Mouse (Mus musculus): ENCODE results near the gene Klf13. TPM values are rescaled to one million over a fixed set of nuclear protein-coding genes. Genes with fewer than 3 reads are reported as not detected.

Gene Klf13
- 31.3 and 33.4 TPM in 2 replicates for polyA plus RNA-seq (2015; fragmentation: Nextera tagmentation; extraction: Ambion mirVana)

DNA sequence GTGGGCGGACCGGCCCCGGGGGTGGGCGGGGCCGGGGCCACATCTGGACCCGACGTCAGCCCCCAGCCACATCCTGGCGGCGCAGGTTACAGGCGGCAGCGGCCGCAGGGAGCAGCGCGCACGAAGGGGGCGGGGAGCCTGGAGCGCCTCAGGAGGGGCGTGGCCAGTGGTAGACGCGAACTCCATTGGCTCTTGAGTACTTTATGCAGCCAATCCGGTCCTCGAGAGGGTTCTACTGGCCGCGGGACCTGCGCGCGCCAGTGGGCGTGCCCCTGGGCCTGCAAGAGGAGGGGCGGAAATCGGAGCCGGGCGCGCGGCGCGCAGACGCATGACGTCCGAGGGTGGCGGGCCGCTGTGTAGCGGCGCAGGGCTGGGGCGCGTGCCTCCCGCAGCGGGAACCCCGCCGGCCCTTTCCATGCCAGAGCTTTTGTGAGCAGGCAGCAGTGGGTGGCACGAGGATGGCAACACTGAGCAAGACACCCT is at the start of gene Klf13:
Klf13 (minus strand) TSS at position 2 of the 483 bp plus-strand sequence.
- Histone ChIP-seq H3K4me3 (peak within 1 kb of the TSS; percentile 83), H3K9ac (peak within 1 kb of the TSS; percentile 87), H3K9me3 (no peaks in the 10 kb centered on the region), H3K27me3 (no peaks in the 10 kb centered on the region), H3K4me1 (peaks cover 36% of the 10 kb centered on the region), H3K4me2 (peak within 1 kb of the TSS; percentile 90), H3K27ac (peak within 1 kb of the TSS; percentile 98), H3K36me3 (no peaks in the 10 kb centered on the region)
- ATAC-seq (ENCODE audit: insufficient number of reproducible peaks, low FRiP score, low TSS enrichment, low read depth): peak; percentile 94
- WGBS: under 1% methylated on average over 48 of the region's 50 CpGs

DNA sequence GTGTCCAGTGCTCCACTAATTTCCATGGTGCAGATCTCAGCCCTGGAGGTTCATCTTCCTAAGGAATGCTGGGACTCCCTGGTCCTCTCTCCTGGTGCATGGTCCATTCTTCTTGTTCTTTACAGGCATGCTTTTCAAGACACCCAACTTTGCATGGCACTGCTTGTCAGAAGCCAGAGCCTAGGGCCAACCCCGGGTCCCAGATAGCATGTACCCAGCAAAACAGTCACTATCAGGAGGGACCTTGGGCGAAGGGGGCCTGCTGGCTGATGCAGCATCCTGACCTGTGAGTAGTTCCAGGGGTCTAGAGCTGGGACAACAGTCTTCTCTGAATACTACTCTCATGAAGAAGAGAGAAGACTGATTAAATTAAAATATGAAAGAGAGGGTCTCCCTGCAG is 49.7 kb upstream of the Klf13 start:
- no peak for ATAC-seq (ENCODE audit: insufficient number of reproducible peaks, low FRiP score, low TSS enrichment, low read depth)
- Histone ChIP-seq H3K27me3 (no peaks in the 10 kb centered on the region), H3K36me3 (no peaks in the 10 kb centered on the region), H3K9me3 (no peaks in the 10 kb centered on the region), H3K4me2 (no peak overlapping the region), H3K9ac (no peak overlapping the region), H3K4me3 (no peak overlapping the region), H3K4me1 (peaks cover 16% of the 10 kb centered on the region), H3K27ac (no peak overlapping the region)
- WGBS: 85% methylated on average over 2 of the region's 2 CpGs

DNA sequence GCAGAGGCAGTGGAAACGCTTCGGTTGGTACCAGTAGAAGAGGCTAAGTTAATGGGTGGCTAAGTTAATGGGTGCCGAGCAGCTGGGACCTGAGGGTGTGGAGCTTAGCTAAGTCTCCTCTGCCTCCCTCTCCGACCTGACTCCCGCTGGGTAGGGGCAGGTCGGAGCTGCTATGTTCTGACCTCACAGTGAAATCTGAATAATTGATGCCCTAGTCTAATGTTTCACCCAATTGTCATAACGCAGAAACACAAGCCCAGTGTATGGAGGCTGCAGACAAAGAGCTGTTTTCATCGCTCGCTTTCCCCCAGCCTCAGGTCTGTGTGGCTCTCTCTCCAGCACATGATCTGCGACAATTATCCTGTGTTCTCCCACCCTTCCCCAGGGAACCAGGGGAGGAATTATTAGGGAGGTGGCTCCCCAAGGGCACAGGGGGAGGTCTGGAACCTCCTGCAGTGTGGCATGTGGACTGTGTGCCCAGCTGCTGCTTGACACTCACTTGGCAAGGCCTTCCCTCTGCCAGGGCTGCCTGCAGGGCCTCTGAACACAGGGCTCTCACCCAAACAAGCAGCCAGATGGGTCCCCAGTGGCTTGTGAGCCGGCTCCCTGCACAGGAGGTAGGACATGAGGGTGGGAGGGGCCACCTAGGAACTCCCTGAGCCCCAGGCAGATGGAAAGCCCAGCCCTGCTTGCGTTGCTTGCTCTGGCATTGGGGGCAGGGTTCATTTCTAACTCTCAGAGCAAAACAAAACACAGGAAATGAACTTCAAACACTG is 47.9 kb upstream of the Klf13 start:
- WGBS: 32% methylated on average over 12 of the region's 12 CpGs
- no peak overlapping the region for H3K9ac ChIP-seq

DNA sequence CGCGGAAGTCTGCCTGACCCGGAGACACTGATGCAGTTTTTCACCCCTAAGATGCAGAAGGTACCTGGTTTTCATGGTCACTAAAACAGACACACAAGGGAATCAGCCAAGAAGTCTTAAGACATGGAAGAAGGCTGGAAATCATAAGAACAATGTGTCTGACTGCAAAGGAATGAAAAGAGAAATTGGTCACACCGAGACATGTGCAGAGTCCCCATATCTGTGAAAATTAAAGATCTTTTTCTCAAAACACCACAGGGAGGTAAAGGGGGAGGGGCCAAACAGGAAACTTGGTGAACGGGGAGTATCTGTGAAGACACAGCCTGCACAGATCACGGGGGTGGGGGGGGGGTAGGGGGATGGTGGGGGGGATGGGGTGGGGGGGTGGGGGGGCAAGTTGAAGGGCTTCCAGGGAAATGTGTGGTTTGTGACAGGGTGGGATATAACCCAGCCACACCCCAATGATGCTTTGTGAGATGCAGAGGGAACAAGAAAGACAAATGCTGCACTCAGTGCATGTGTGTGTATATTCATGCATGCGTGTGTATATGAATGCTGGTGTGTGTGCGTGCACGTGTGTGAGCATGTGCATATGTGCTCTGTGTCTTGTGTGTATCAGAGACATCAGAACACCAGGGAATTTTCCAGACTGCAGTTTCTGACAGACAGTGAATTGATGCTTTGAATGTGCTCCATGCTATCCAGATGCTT is 47.1 kb upstream of the Klf13 start:
- H3K4me1 ChIP-seq: peaks cover 16% of the 10 kb centered on the region
- H3K9me3 ChIP-seq: no peaks in the 10 kb centered on the region
- no peaks in the 10 kb centered on the region for H3K36me3 ChIP-seq
- H3K27me3 ChIP-seq: no peaks in the 10 kb centered on the region
- WGBS: 68% methylated on average over 9 of the region's 9 CpGs
- no peak overlapping the region for H3K4me3 ChIP-seq
- H3K9ac ChIP-seq: no peak overlapping the region
- ATAC-seq (ENCODE audit: insufficient number of reproducible peaks, low FRiP score, low TSS enrichment, low read depth): no peak
- no peak overlapping the region for H3K4me2 ChIP-seq
- 0 out of 2 replicates have a peak overlapping the region, but pooled peaks have one; percentile 47 for H3K27ac ChIP-seq

More for the DNA sequence above, 47.9 kb upstream of the Klf13 start:
- Histone ChIP-seq H3K4me2 (0 out of 2 replicates have a peak overlapping the region, but pooled peaks have one; percentile 6), H3K9me3 (no peaks in the 10 kb centered on the region), H3K27me3 (no peaks in the 10 kb centered on the region), H3K4me1 (peaks cover 16% of the 10 kb centered on the region), H3K36me3 (no peaks in the 10 kb centered on the region), H3K27ac (peak overlapping the region; percentile 47; the same call in 1 of the 2 replicates), H3K4me3 (no peak overlapping the region)
- peak; percentile 66; the same call in 1 of the 2 replicates for ATAC-seq (ENCODE audit: insufficient number of reproducible peaks, low FRiP score, low TSS enrichment, low read depth)

DNA sequence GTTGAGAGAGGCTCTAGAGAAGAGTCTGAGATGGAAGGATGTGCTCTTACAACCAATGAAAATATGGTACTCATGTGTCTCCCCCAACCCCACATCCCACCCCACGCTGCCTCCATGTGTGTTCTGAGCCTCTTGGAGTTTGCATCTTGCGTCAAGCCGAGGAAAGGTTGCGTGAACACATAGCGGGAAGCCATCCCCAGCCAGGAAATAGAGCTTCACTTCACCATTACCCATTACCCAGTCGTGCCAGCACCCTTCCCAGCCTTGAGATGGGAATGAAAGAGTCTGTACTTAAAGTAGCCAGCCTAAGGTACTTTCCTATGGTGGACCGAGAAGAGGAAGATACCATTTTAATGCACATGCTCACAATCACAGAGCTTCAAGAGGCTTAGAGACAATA is 46.6 kb upstream of the Klf13 start:
- Histone ChIP-seq H3K4me3 (no peak overlapping the region), H3K4me2 (no peak overlapping the region)
- no peak for ATAC-seq (ENCODE audit: insufficient number of reproducible peaks, low FRiP score, low TSS enrichment, low read depth)

DNA sequence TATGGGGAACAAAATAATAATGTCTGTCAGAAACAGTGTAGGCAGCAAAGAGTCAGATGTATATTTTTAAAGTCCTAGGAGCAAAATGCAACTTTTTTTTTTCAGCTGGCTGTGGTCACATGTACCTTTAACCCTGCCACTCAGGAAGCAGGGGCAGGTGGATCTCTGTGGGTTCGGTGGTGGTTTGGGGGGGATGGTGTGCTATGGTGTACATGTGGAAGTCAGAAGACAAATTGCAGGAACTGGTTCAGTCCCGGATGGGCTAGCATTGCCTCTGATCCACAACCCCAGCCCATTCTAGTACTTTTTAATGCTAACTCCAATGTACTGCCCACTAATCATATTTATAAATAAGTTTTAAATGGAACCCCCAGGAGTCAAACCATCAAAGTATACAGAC is 45.6 kb upstream of the Klf13 start:
- no peak overlapping the region for H3K27ac ChIP-seq
- no peaks in the 10 kb centered on the region for H3K9me3 ChIP-seq
- H3K9ac ChIP-seq: no peak overlapping the region
- no peak overlapping the region for H3K4me3 ChIP-seq
- ATAC-seq (ENCODE audit: insufficient number of reproducible peaks, low FRiP score, low TSS enrichment, low read depth): no peak
- no peaks in the 10 kb centered on the region for H3K36me3 ChIP-seq
- 75% methylated on average over 2 of the region's 2 CpGs for WGBS
- peaks cover 16% of the 10 kb centered on the region for H3K4me1 ChIP-seq
- no peaks in the 10 kb centered on the region for H3K27me3 ChIP-seq
- H3K4me2 ChIP-seq: no peak overlapping the region

More for the DNA sequence above, 46.6 kb upstream of the Klf13 start:
- H3K27ac ChIP-seq: no peak overlapping the region
- no peaks in the 10 kb centered on the region for H3K27me3 ChIP-seq
- H3K36me3 ChIP-seq: no peaks in the 10 kb centered on the region
- 83% methylated on average over 7 of the region's 7 CpGs for WGBS
- no peak overlapping the region for H3K9ac ChIP-seq
- H3K9me3 ChIP-seq: no peaks in the 10 kb centered on the region
- peaks cover 16% of the 10 kb centered on the region for H3K4me1 ChIP-seq

DNA sequence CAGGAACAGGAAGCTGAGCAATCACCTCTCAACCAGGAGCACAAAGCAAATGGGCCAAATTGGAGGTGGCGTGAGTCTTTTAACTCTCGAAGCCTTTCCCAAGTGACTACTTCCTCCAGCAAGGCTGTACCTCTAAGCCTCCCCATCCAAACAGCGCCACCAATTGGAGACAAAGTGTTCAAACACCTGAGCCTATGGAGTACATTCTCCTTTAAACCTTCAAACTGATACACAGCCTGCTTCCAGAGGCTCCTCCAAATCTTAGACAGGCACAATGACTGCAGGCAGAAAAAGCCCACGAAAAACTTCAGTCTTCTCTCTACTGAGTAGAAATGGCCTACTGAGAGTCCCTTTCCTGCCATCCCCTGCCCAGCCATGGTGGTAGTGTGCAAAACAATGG is 38.9 kb upstream of the Klf13 start:
- Histone ChIP-seq H3K36me3 (no peaks in the 10 kb centered on the region), H3K4me1 (no peaks in the 10 kb centered on the region), H3K27me3 (no peaks in the 10 kb centered on the region), H3K4me3 (no peak overlapping the region), H3K9ac (no peak overlapping the region), H3K9me3 (no peaks in the 10 kb centered on the region), H3K4me2 (no peak overlapping the region), H3K27ac (no peak overlapping the region)
- WGBS: 86% methylated on average over 4 of the region's 4 CpGs
- no peak for ATAC-seq (ENCODE audit: insufficient number of reproducible peaks, low FRiP score, low TSS enrichment, low read depth)

DNA sequence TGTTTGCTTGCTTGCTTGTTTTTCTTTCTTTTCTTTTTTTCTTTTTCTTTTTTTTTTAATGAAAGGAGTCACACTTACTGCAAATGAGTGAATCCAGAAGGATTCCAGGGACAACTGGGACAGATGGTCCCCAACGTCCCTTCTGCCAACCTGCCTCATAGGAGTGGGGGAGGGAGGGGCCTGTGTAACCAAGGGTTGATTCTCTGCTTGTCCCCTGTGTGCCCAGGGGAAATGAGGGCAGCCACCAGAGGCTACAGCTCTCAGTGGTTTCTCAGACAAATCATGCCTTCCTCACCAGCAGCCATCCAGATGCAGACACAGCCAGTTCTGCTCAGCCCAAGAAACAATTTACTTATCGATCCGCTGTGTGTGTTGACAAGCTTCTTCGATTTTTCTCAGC is 32.3 kb upstream of the Klf13 start:
- WGBS: 74% methylated on average over 4 of the region's 4 CpGs
- Histone ChIP-seq H3K27ac (no peak overlapping the region), H3K4me1 (peaks cover 2% of the 10 kb centered on the region), H3K27me3 (no peaks in the 10 kb centered on the region), H3K36me3 (no peaks in the 10 kb centered on the region), H3K4me3 (no peak overlapping the region), H3K4me2 (no peak overlapping the region), H3K9me3 (no peaks in the 10 kb centered on the region), H3K9ac (no peak overlapping the region)
- ATAC-seq (ENCODE audit: insufficient number of reproducible peaks, low FRiP score, low TSS enrichment, low read depth): no peak

DNA sequence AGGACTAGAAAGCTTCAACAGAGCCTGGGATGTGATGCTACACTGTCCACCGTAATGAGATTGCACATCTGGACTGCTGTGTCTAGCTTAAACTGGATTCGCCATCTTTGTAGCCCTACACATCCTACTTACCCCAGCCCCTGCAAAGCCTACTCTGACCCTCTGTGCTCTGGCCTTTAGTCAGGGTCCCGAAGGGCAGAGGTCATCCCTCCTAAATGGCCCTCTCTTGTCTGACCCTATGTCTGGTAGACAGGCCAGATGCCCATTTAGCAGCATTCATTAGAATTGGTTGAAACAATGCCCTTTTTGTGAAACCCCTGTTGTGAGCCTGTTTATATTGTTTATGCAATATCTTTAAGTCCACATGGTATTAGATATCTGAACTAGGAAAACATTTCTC is 31.2 kb upstream of the Klf13 start:
- H3K27me3 ChIP-seq: no peaks in the 10 kb centered on the region
- no peak for ATAC-seq (ENCODE audit: insufficient number of reproducible peaks, low FRiP score, low TSS enrichment, low read depth)
- no peak overlapping the region for H3K4me2 ChIP-seq
- H3K36me3 ChIP-seq: no peaks in the 10 kb centered on the region
- 59% methylated on average over 3 of the region's 3 CpGs for WGBS
- no peak overlapping the region for H3K27ac ChIP-seq
- peaks cover 12% of the 10 kb centered on the region for H3K4me1 ChIP-seq
- H3K9me3 ChIP-seq: no peaks in the 10 kb centered on the region
- no peak overlapping the region for H3K4me3 ChIP-seq
- no peak overlapping the region for H3K9ac ChIP-seq

DNA sequence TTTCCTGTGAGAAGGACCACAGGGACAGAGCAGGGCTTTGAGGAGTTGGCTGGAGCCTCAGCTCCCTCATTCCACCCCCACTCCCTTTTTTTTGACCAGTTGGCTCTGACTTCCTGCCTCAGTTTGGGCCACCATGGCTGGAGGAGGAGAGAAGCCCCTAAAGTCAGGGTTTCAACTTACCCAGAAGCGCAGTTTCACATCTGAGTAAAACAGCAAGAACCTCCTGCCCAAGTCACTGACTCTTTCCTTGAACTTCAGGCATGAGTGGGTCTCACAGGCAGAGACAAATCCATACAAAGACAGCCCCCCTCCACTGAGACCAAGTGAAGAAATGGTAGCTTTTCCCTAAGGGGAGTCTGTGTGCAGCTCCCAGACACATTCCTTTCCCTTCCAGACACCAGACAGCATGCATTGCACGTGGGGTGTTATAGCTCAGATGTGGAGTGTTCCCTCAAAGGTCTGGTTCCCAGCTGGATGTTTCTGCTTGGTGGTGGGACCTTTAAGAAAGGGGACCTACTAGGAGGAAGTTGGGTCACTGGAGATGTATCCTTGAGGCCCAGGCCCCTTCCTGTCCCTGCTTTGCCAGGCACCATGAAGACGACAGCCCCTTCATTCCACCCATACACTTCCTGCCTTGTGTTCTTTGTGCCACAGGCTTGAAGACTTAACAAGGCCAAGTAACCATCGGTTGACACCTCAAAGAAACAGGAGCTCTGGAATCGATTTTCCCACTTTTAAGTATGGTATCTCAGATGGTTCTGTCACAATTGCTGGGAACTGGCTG is 27.1 kb upstream of the Klf13 start:
- H3K9ac ChIP-seq: no peak overlapping the region
- H3K4me3 ChIP-seq: no peak overlapping the region
- H3K27me3 ChIP-seq: no peaks in the 10 kb centered on the region
- no peaks in the 10 kb centered on the region for H3K36me3 ChIP-seq
- no peak for ATAC-seq (ENCODE audit: insufficient number of reproducible peaks, low FRiP score, low TSS enrichment, low read depth)
- H3K27ac ChIP-seq: peak overlapping the region; percentile 71
- WGBS: 53% methylated on average over 5 of the region's 5 CpGs
- no peaks in the 10 kb centered on the region for H3K9me3 ChIP-seq
- no peak overlapping the region for H3K4me2 ChIP-seq
- H3K4me1 ChIP-seq: peaks cover 13% of the 10 kb centered on the region

DNA sequence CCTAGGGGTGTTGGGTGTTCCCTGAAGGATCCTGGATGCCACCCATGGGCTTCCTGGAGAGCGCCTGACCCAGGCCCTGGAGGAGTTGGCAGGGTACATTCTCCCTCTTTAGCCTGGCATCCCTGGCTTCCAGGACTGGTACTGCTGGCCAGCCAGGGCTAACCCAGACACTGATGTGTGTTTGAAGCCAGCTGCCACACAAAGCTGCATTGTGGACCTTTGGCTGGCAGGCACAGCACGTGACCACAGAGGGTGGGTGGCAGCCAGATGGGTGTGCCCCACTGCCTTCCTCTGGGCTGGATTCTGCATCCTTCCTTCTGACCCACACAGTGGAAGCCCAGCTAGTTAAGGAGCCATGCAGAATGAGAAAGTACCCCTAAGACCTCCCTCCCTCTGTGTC is 26.4 kb upstream of the Klf13 start:
- WGBS: 71% methylated on average over 2 of the region's 2 CpGs
- Histone ChIP-seq H3K4me1 (peaks cover 13% of the 10 kb centered on the region), H3K4me2 (no peak overlapping the region), H3K27me3 (no peaks in the 10 kb centered on the region), H3K36me3 (no peaks in the 10 kb centered on the region), H3K9ac (no peak overlapping the region), H3K27ac (peak overlapping the region; percentile 71), H3K9me3 (no peaks in the 10 kb centered on the region), H3K4me3 (no peak overlapping the region)
- peak; percentile 82 for ATAC-seq (ENCODE audit: insufficient number of reproducible peaks, low FRiP score, low TSS enrichment, low read depth)

Data from limb, embryonic 15.5 days (tissue).